Mouse (Mus musculus) limb, embryonic 11.5 days (tissue): Measurements from ENCODE around the gene Rgs14. TPM values are rescaled to one million over a fixed set of nuclear protein-coding genes. Genes with fewer than 3 reads are reported as not detected.
A peak's percentile ranks its signal among the peaks of the same experiment; 100 is the strongest.

Source experiments
- ATAC-seq: fragments of 200-750 bp; cut with Nextera tagmentation; 2 replicates; pipeline ENCODE4 v1.8.0; 2017; ENCODE audit warnings: low read depth; ENCODE audit not compliant: insufficient number of reproducible peaks, low FRiP score, low TSS enrichment
- DNase-seq: peaks from one replicate; pipeline ENCODE4 v3.0.0-alpha.2; 2015; ENCODE audit warnings: low spot score
- H3K27ac ChIP-seq: fragments of 300-500 bp; sonication (generic); replicated peaks from 2 replicates; pipeline ENCODE4 v1.5.1; 2014; ENCODE audit warnings: low read depth, mild to moderate bottlenecking, low read length
- H3K27me3 ChIP-seq: fragments of 300-500 bp; sonication (generic); 2 replicates; pipeline ENCODE4 v1.6.1; 2014; ENCODE audit warnings: mild to moderate bottlenecking, low read length, mixed read lengths; ENCODE audit not compliant: control insufficient read depth, insufficient read depth
- H3K36me3 ChIP-seq: fragments of 300-500 bp; sonication (generic); 2 replicates; pipeline ENCODE4 v1.6.1; 2014; ENCODE audit warnings: mild to moderate bottlenecking, low read length, moderate library complexity, mixed read lengths; ENCODE audit not compliant: control insufficient read depth, insufficient read depth
- H3K4me1 ChIP-seq: fragments of 300-500 bp; sonication (generic); 2 replicates; pipeline ENCODE4 v1.6.1; 2014; ENCODE audit warnings: low read length, mixed read lengths; ENCODE audit not compliant: control insufficient read depth, insufficient read depth
- H3K4me2 ChIP-seq: fragments of 300-500 bp; sonication (generic); 2 replicates; pipeline ENCODE4 v1.6.1; 2014; ENCODE audit warnings: low read depth, mild to moderate bottlenecking, moderate library complexity; ENCODE audit not compliant: severe bottlenecking
- H3K4me3 ChIP-seq: fragments of 300-500 bp; sonication (generic); 2 replicates; pipeline ENCODE4 v1.5.1; 2014; ENCODE audit warnings: low read depth, low read length
- H3K9ac ChIP-seq: fragments of 300-500 bp; sonication (generic); 2 replicates; pipeline ENCODE4 v1.6.1; 2014; ENCODE audit warnings: mild to moderate bottlenecking, low read length
- H3K9me3 ChIP-seq: fragments of 300-500 bp; sonication (generic); 2 replicates; pipeline ENCODE4 v1.6.1; 2016; ENCODE audit warnings: low read length; ENCODE audit not compliant: control insufficient read depth
- WGBS: fragments of 180-500 bp; shearing (Covaris S2); extraction: QIAGEN DNeasy Blood & Tissue Kit; methylation state at CpG from one replicate; pipeline ENCODE4 v1.1.7; 2014; 5-methylcytosine and 5-hydroxymethylcytosine counted together
- polyA plus RNA-seq: library from polyadenylated mRNA; unstranded; fragments of >200 nt; fragmentation: Nextera tagmentation; extraction: Ambion mirVana; gene quantifications from 2 replicates; pipeline ENCODE4 v1.2.1, GENCODE M21; 2014

Rgs14 gene
- polyA plus RNA-seq, 1 experiment from 2014 or later = 0.97 TPM

GRCm38 (mm10) chr13:55328641-55329040 lies 40.9 kb upstream of the Rgs14 start:
- Histone ChIP-seq H3K9ac (peak overlapping the region; percentile 79), H3K4me1 (peaks cover 16% of the 10 kb centered on the region), H3K4me2 (peak overlapping the region; percentile 94), H3K27me3 (no peaks in the 10 kb centered on the region), H3K27ac (no peak overlapping the region), H3K9me3 (no peaks in the 10 kb centered on the region), H3K36me3 (peaks cover 15% of the 10 kb centered on the region), H3K4me3 (peak overlapping the region; percentile 69)
- no peak for DNase-seq
- no peak for ATAC-seq
- 74% methylated on average over 4 of the region's 4 CpGs for WGBS

GRCm38 (mm10) chr13:55329109-55329682 lies 40.3 kb upstream of the Rgs14 start:
- WGBS = 1% methylated on average over 28 of the region's 29 CpGs
- no peak for DNase-seq
- Histone ChIP-seq H3K4me1 (peaks cover 16% of the 10 kb centered on the region), H3K36me3 (peaks cover 15% of the 10 kb centered on the region), H3K9ac (peak overlapping the region; percentile 79), H3K27ac (peak overlapping the region; percentile 62; the same call in 1 of the 2 replicates), H3K9me3 (no peaks in the 10 kb centered on the region), H3K4me3 (peak overlapping the region; percentile 69), H3K4me2 (peak overlapping the region; percentile 94), H3K27me3 (no peaks in the 10 kb centered on the region)
- ATAC-seq = peak; percentile 45

GRCm38 (mm10) chr13:55329683-55330566 lies 39.6 kb upstream of the Rgs14 start, which contains the start of gene Mxd3:
Gene Mxd3 (minus strand): TSS chr13:55329823.
- Histone ChIP-seq H3K4me3 (peak within 1 kb of the TSS; percentile 69), H3K27me3 (no peaks in the 10 kb centered on the region), H3K36me3 (peaks cover 13% of the 10 kb centered on the region), H3K4me2 (peak within 1 kb of the TSS; percentile 94), H3K4me1 (peaks cover 16% of the 10 kb centered on the region), H3K27ac (peak within 1 kb of the TSS; percentile 92), H3K9me3 (no peaks in the 10 kb centered on the region), H3K9ac (peak within 1 kb of the TSS; percentile 79)
- DNase-seq (peak; percentile 92), ATAC-seq (peak; percentile 81)
- under 1% methylated on average over 78 of the region's 82 CpGs for WGBS

GRCm38 (mm10) chr13:55330567-55331400 lies 38.7 kb upstream of the Rgs14 start:
- DNase-seq = peak; percentile 40

GRCm38 (mm10) chr13:55332331-55332730 lies 37.2 kb upstream of the Rgs14 start:
- H3K4me2 ChIP-seq = no peak overlapping the region
- WGBS = 94% methylated on average over 3 of the region's 3 CpGs
- ATAC-seq (no peak), DNase-seq (no peak)
- no peaks in the 10 kb centered on the region for H3K27me3 ChIP-seq
- H3K4me1 ChIP-seq = peaks cover 16% of the 10 kb centered on the region
- no peaks in the 10 kb centered on the region for H3K36me3 ChIP-seq
- no peaks in the 10 kb centered on the region for H3K9me3 ChIP-seq
- H3K27ac ChIP-seq = no peak overlapping the region
- no peak overlapping the region for H3K4me3 ChIP-seq
- H3K9ac ChIP-seq = no peak overlapping the region

More at GRCm38 (mm10) chr13:55330567-55331400, 38.7 kb upstream of the Rgs14 start:
- Histone ChIP-seq H3K9ac (peak overlapping the region; percentile 79; the same call in 1 of the 2 replicates), H3K4me1 (peaks cover 16% of the 10 kb centered on the region), H3K4me3 (peak overlapping the region; percentile 69), H3K9me3 (no peaks in the 10 kb centered on the region), H3K27ac (peak overlapping the region; percentile 92), H3K4me2 (peak overlapping the region; percentile 94), H3K36me3 (peaks cover 7% of the 10 kb centered on the region), H3K27me3 (no peaks in the 10 kb centered on the region)
- 44% methylated on average over 14 of the region's 14 CpGs for WGBS
- ATAC-seq = no peak

- H3K9me3 ChIP-seq = no peaks in the 10 kb centered on the region
- H3K27me3 ChIP-seq = no peaks in the 10 kb centered on the region
- no peak for ATAC-seq
- H3K4me2 ChIP-seq = no peak overlapping the region
- WGBS = 95% methylated on average over 4 of the region's 4 CpGs
- no peak overlapping the region for H3K27ac ChIP-seq
- no peak for DNase-seq
- no peaks in the 10 kb centered on the region for H3K36me3 ChIP-seq
- no peak overlapping the region for H3K9ac ChIP-seq
- H3K4me3 ChIP-seq = no peak overlapping the region
- H3K4me1 ChIP-seq = peaks cover 4% of the 10 kb centered on the region
Observed at GRCm38 (mm10) chr13:55335701-55336100, 33.8 kb upstream of the Rgs14 start.

GRCm38 (mm10) chr13:55337341-55337975 lies 32.1 kb upstream of the Rgs14 start:
- no peak overlapping the region for H3K27ac ChIP-seq
- H3K9me3 ChIP-seq = no peaks in the 10 kb centered on the region
- ATAC-seq = no peak
- DNase-seq = no peak
- no peaks in the 10 kb centered on the region for H3K36me3 ChIP-seq
- no peak overlapping the region for H3K4me2 ChIP-seq
- H3K4me3 ChIP-seq = no peak overlapping the region
- 69% methylated on average over 10 of the region's 10 CpGs for WGBS
- H3K9ac ChIP-seq = no peak overlapping the region
- no peaks in the 10 kb centered on the region for H3K4me1 ChIP-seq
- no peaks in the 10 kb centered on the region for H3K27me3 ChIP-seq
